Mouse (Mus musculus) Patski (cell line): ENCODE results near the gene 4933406M09Rik. TPM values are rescaled to one million over a fixed set of nuclear protein-coding genes. Genes with fewer than 3 reads are reported as not detected.

Experiments used
- ATAC-seq: fragments of 100-300 bp; one replicate; pipeline ENCODE4 v1.8.0; 2021
- CTCF ChIA-PET: fragments of 350-600 bp; sonication (Branson Sonifier 250); formaldehyde crosslinking; loops from one replicate; lab custom pipeline; 2022; ENCODE audit warnings: inconsistent platforms; lab: Charles Lee
- POLR2A ChIA-PET: fragments of 350-600 bp; sonication (Branson Sonifier 250); formaldehyde crosslinking; loops from one replicate; lab custom pipeline; 2022; ENCODE audit warnings: antibody characterized with exemption, inconsistent platforms; lab: Charles Lee
- DNase-seq: peaks from one replicate; pipeline ENCODE4 v3.0.0-alpha.2; 2011; ENCODE audit warnings: low read depth, low spot score
- H3K27me3 ChIP-seq: fragments of 371-371 bp; one replicate; pipeline ENCODE4 v1.5.1; 2021
- CTCF ChIP-seq: fragments of 100-300 bp; IDR thresholded peaks from one replicate; pipeline ENCODE4 v1.5.1; 2021
- in situ Hi-C: fragments of 300-500 bp; cut with MboI; formaldehyde crosslinking; loops from 3 replicates; pipeline ENCODE4 v1.11.1; 2018; ENCODE audit warnings: low pct_unique_long_range_greater_than_20kb, mixed read lengths
- polyA plus RNA-seq: library from polyadenylated mRNA; unstranded; gene quantifications from one replicate; pipeline ENCODE4 v1.2.3, GENCODE M21; 2021

The 4933406M09Rik gene
- polyA plus RNA-seq, 1 experiment from 2014 or later, result not detected

DNA sequence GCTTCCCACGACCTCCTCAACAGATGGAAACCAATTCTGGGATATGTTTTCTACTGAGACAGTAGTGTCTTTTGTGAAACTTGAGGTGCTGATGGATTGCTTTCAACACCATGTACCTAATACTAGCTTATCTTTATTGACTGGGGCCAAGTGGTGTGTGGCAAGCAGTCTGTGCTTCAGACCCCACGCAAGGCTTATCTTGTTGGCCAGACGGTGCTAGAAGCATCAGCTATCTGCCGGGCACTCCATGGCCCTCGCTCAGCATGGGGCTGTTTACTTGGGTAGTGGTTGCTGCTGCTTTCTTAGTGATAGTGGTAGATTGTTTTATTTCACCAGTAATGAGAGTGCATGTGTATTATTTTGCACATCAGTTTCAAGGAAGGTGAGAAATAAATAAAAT lies 40.5 kb downstream of the 4933406M09Rik start:
- CTCF ChIA-PET, result no interaction called here
- TF ChIP-seq CTCF, result no peak
- ATAC-seq, result no peak

GRCm38 (mm10) chr1:134433002-134433401 lies 47.3 kb downstream of the 4933406M09Rik start:
- no peak for DNase-seq
- in situ Hi-C loops, result no loop called here
- TF ChIP-seq CTCF, result no peak
- no peak for ATAC-seq
- ChIA-PET POLR2A (no interaction called here), CTCF (no interaction called here)
- no peaks in the 10 kb centered on the region for H3K27me3 ChIP-seq

More for the DNA sequence above, 40.5 kb downstream of the 4933406M09Rik start:
- H3K27me3 ChIP-seq, result no peaks in the 10 kb centered on the region
- POLR2A ChIA-PET, result no interaction called here
- DNase-seq, result no peak
- in situ Hi-C loops, result no loop called here

DNA sequence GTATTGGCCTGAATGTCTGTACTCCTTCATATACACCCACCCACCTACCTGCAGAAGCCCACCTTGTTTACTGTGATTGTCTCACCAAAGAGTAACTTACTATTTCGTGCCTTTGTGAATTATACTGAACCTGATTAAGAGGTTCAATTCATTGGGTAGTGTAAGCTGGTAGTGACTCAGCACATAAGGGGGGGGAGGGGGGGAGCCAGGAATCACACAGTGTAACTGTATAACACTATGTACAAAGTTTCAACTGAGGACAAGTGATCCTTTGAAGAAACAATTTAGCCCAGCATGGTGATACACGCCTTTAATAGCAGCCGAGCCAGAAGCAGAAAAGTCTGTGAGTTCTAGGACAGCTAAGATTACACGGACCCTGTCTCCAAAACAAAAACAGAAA lies 47.7 kb downstream of the 4933406M09Rik start:
- in situ Hi-C loops, result no loop called here
- ATAC-seq (no peak), DNase-seq (no peak)
- no peak for TF ChIP-seq CTCF
- no peaks in the 10 kb centered on the region for H3K27me3 ChIP-seq
- ChIA-PET POLR2A (no interaction called here), CTCF (no interaction called here)

- no peaks in the 10 kb centered on the region for H3K27me3 ChIP-seq
- ChIA-PET POLR2A (no interaction called here), CTCF (interaction anchor here (0.7 kb wide), 1 partner anchor 11 kb away, joined by 3 read pairs; no protein-coding TSS in a partner anchor)
- ATAC-seq (no peak), DNase-seq (no peak)
- TF ChIP-seq CTCF, result peak; percentile 49
- in situ Hi-C loops, result no loop called here
Observed at GRCm38 (mm10) chr1:134435414-134435813, 49.7 kb downstream of the 4933406M09Rik start.

DNA sequence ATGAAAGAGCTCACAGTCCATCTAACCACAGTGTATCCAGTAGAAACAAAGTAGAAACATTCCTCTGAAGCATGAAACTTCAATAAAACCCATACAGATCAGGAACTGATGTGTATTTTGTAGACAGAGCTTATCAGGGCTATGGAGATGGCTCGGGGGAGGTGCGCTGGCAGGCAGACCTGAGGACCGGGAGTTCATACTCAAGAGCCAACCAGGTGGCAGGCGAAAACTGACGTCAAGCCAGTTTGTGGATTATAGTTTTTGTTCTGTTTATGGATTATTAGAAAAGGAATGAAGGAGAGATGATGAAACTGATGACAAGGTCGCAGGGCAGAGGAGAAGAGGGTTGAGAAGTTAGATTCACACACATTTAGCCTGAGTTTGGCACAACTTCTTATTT lies 54.7 kb downstream of the 4933406M09Rik start:
- ChIA-PET CTCF (no interaction called here), POLR2A (no interaction called here)
- DNase-seq, result no peak
- in situ Hi-C loops, result no loop called here
- ATAC-seq, result no peak
- H3K27me3 ChIP-seq, result no peaks in the 10 kb centered on the region
- no peak for TF ChIP-seq CTCF

Other genes with a start within 250 kb of the 4933406M09Rik start
- gene Chil1, start 203.8 kb upstream of the 4933406M09Rik start, polyA plus RNA-seq, result 1.6 TPM
- not detected for gene Mybph, start 192.5 kb upstream of the 4933406M09Rik start, polyA plus RNA-seq
- gene Adora1, start 150.5 kb upstream of the 4933406M09Rik start, polyA plus RNA-seq, result 2.4 TPM
- not detected for gene Myog, start 96.0 kb upstream of the 4933406M09Rik start, polyA plus RNA-seq
- 0.30 TPM for gene Ppfia4, start 53.0 kb upstream of the 4933406M09Rik start, polyA plus RNA-seq
- gene Tmem183a, start 24.0 kb upstream of the 4933406M09Rik start, polyA plus RNA-seq, result 67.9 TPM
- 104 TPM for gene Cyb5r1, start 19.6 kb downstream of the 4933406M09Rik start, polyA plus RNA-seq
- 144 TPM for gene Adipor1, start 29.4 kb downstream of the 4933406M09Rik start, polyA plus RNA-seq
- gene Klhl12, start 69.6 kb downstream of the 4933406M09Rik start, polyA plus RNA-seq, result 18.6 TPM
- gene Rabif, start 108.7 kb downstream of the 4933406M09Rik start, polyA plus RNA-seq, result 24.6 TPM
- not detected for gene Mgat4e, start 163.7 kb downstream of the 4933406M09Rik start, polyA plus RNA-seq
- 34.3 TPM for gene Kdm5b, start 174.2 kb downstream of the 4933406M09Rik start, polyA plus RNA-seq